Mouse (Mus musculus): ENCODE results near the gene Ldlrad1. TPM values are rescaled to one million over a fixed set of nuclear protein-coding genes. Genes with fewer than 3 reads are reported as not detected.

Ldlrad1 gene
- total and polyA plus RNA-seq, 3 experiments, result 0.15 TPM; not detected in 2

DNA sequence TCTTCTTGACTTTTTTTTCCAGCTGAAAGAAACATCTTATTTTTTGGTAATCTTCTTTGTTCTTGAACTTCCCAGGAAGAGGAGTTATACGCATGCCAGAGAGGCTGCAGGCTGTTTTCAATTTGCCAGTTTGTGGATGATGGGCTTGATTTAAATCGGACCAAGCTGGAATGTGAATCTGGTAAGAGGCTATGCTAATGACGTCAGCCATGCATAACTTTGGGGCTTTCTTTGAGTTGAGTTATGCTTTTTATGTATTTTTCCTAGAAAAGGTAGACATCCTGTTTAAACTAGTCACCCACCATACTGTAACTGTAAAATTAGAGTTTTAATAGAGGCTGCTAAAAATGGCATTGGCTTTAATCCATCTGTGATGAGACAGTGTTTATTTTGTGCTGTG is 23.3 kb upstream of the Ldlrad1 start:
- H3K4me3 ChIP-seq (ENCODE audit: control insufficient read depth in 1 of 2, insufficient read depth in 1 of 2, low read depth in 2 of 2, low read length in 2 of 2), result no peak overlapping the region
- no peak overlapping the region for H3K9ac ChIP-seq (ENCODE audit: control insufficient read depth, low read depth, low read length, poor library complexity, severe bottlenecking)
- no peak overlapping the region for H3K27ac ChIP-seq (ENCODE audit: control insufficient read depth, low read depth, low read length)
- H3K9me3 ChIP-seq (replicated peaks; ENCODE audit: insufficient read depth, low read length), result no peaks in the 10 kb centered on the region
- TF ChIP-seq POLR2A (IDR thresholded peaks at IDR 0.05; ENCODE audit: control insufficient read depth in 1 of 2, insufficient read depth in 1 of 2, low read depth in 1 of 2, low read length in 2 of 2, poor library complexity in 1 of 2), result no peak
- no peak for TF ChIP-seq ETS1 (IDR thresholded peaks at IDR 0.05; ENCODE audit: low read depth, low read length)
- no peak for TF ChIP-seq ZKSCAN1 (IDR thresholded peaks at IDR 0.05; ENCODE audit: low read depth, low read length)
- no peak for TF ChIP-seq TAL1 (IDR thresholded peaks at IDR 0.05; ENCODE audit: low read length)
- TF ChIP-seq MYC (IDR thresholded peaks at IDR 0.05; ENCODE audit: low read depth, low read length), result no peak
- no peak for TF ChIP-seq BHLHE40 (IDR thresholded peaks at IDR 0.05; ENCODE audit: borderline replicate concordance, low read depth, low read length)
- TF ChIP-seq ZNF384 (IDR thresholded peaks at IDR 0.05; ENCODE audit: low read depth, low read length), result no peak
- TF ChIP-seq EP300 (IDR thresholded peaks at IDR 0.05; ENCODE audit: low read depth in 1 of 2, low read length in 2 of 2), result no peak
- no peak for TF ChIP-seq TCF12 (IDR thresholded peaks at IDR 0.05; ENCODE audit: low read depth, low read length)
- TF ChIP-seq UBTF (IDR thresholded peaks at IDR 0.05; ENCODE audit: borderline replicate concordance, insufficient read depth, low read depth, low read length), result no peak
- TF ChIP-seq GABPA (IDR thresholded peaks at IDR 0.05; ENCODE audit: low read depth, low read length), result no peak
- TF ChIP-seq USF1 (IDR thresholded peaks at IDR 0.05; ENCODE audit: low read depth, low read length), result no peak
- TF ChIP-seq POLR2AphosphoS2 (IDR thresholded peaks at IDR 0.05; ENCODE audit: low read length), result no peak
- no peak for TF ChIP-seq SMC3 (IDR thresholded peaks at IDR 0.05; ENCODE audit: low read depth, low read length)
- no peak for TF ChIP-seq KAT2A (conservative IDR thresholded peaks at IDR 0.05; ENCODE audit: low read depth, low read length)
- TF ChIP-seq MAX (IDR thresholded peaks at IDR 0.05; ENCODE audit: low read length), result no peak
- no peaks in the 10 kb centered on the region for H3K27me3 ChIP-seq (ENCODE audit: control insufficient read depth in 1 of 2, insufficient read depth in 2 of 2, low read length in 2 of 2)
- DNase-seq (ENCODE audit: low read depth, low spot score), result no peak
- H3K36me3 ChIP-seq (ENCODE audit: control insufficient read depth in 1 of 2, insufficient read depth in 2 of 2, low read length in 2 of 2), result peaks cover 14 to 41% of the 10 kb centered on the region in 2 experiments
- peaks cover 20% of the 10 kb centered on the region for H3K79me2 ChIP-seq (ENCODE audit: control insufficient read depth, insufficient read depth, low read length, poor library complexity)
- peaks cover 2 to 12% of the 10 kb centered on the region in 2 experiments for H3K4me1 ChIP-seq (ENCODE audit: control insufficient read depth in 1 of 2, insufficient read depth in 2 of 2, low read length in 2 of 2)

DNA sequence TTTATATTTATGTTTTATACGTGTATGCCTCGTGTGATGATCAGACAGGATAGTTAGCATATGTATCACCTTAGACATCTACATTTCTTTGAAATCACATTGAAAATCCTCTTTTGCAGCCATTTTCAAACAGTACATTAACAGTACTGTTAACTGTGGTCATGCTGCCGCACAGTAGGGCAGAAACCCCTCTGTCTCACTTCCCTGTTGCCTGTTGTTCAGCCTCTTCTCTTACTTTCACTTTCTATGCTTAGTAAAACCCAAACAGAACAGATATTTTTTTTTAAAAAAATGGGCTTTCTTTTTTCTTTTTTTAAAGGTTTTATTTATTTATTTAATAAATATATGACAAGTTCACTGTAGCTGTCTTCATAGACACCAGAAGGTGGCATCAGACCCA is 15.1 kb upstream of the Ldlrad1 start:
- TF ChIP-seq HCFC1 (IDR thresholded peaks at IDR 0.05; ENCODE audit: low read depth, low read length) (no peak), MEF2A (IDR thresholded peaks at IDR 0.05; ENCODE audit: extremely low read depth, insufficient replicate concordance, low read depth, low read length, poor library complexity, severe bottlenecking) (no peak), ZKSCAN1 (IDR thresholded peaks at IDR 0.05; ENCODE audit: low read depth, low read length) (peak; percentile 79)
- Histone ChIP-seq H3K4me3 (ENCODE audit: control insufficient read depth in 1 of 2, insufficient read depth in 1 of 2, low read depth in 2 of 2, low read length in 2 of 2) (no peak overlapping the region), H3K4me1 (ENCODE audit: control insufficient read depth in 1 of 2, insufficient read depth in 2 of 2, low read length in 2 of 2) (no peaks in the 10 kb centered on the region), H3K36me3 (ENCODE audit: control insufficient read depth in 1 of 2, insufficient read depth in 2 of 2, low read length in 2 of 2) (peaks cover 0 to 52% of the 10 kb centered on the region in 2 experiments; a peak in 3 of 4 replicates), H3K27ac (ENCODE audit: control insufficient read depth, low read depth, low read length) (no peak overlapping the region), H3K9ac (ENCODE audit: control insufficient read depth, low read depth, low read length, poor library complexity, severe bottlenecking) (no peak overlapping the region), H3K27me3 (ENCODE audit: control insufficient read depth in 1 of 2, insufficient read depth in 2 of 2, low read length in 2 of 2) (no peaks in the 10 kb centered on the region), H3K79me2 (ENCODE audit: control insufficient read depth, insufficient read depth, low read length, poor library complexity) (no peaks in the 10 kb centered on the region), H3K9me3 (replicated peaks; ENCODE audit: insufficient read depth, low read length) (no peaks in the 10 kb centered on the region)
- no peak for DNase-seq (ENCODE audit: low read depth, low spot score)
